Mouse (Mus musculus) kidney, embryonic 16.5 days (tissue): ENCODE data around the gene Cacna2d3. TPM values are rescaled to one million over a fixed set of nuclear protein-coding genes. Genes with fewer than 3 reads are reported as not detected.

Experiments
- ATAC-seq: fragments of 200-750 bp; cut with Nextera tagmentation; 2 replicates; pipeline ENCODE4 v1.8.0; 2017; ENCODE audit warnings: moderate TSS enrichment; ENCODE audit not compliant: low FRiP score, low TSS enrichment
- H3K27ac ChIP-seq: fragments of 300-500 bp; sonication (generic); 2 replicates; pipeline ENCODE4 v1.5.1; 2014; ENCODE audit warnings: low read length
- H3K27me3 ChIP-seq: fragments of 300-500 bp; sonication (generic); 2 replicates; pipeline ENCODE4 v1.6.1; 2014; ENCODE audit warnings: low read length, control low read depth, mixed read lengths; ENCODE audit not compliant: insufficient read depth
- H3K36me3 ChIP-seq: fragments of 300-500 bp; sonication (generic); 2 replicates; pipeline ENCODE4 v1.6.1; 2014; ENCODE audit warnings: low read length, control low read depth, mixed read lengths; ENCODE audit not compliant: insufficient read depth
- H3K4me1 ChIP-seq: fragments of 300-500 bp; sonication (generic); 2 replicates; pipeline ENCODE4 v1.6.1; 2014; ENCODE audit warnings: low read length, control low read depth, mixed read lengths; ENCODE audit not compliant: insufficient read depth
- H3K4me2 ChIP-seq: fragments of 300-500 bp; sonication (generic); replicated peaks from 2 replicates; pipeline ENCODE4 v1.6.1; 2014; ENCODE audit warnings: low read depth, low read length
- H3K4me3 ChIP-seq: fragments of 300-500 bp; sonication (generic); 2 replicates; pipeline ENCODE4 v1.5.1; 2014; ENCODE audit warnings: mild to moderate bottlenecking, low read length
- H3K9ac ChIP-seq: fragments of 300-500 bp; sonication (generic); replicated peaks from 2 replicates; pipeline ENCODE4 v1.6.1; 2014; ENCODE audit warnings: low read length
- H3K9me3 ChIP-seq: fragments of 300-500 bp; sonication (generic); 2 replicates; pipeline ENCODE4 v1.6.1; 2016; ENCODE audit warnings: low read length, control low read depth
- WGBS: fragments of 180-500 bp; shearing (Covaris S2); extraction: QIAGEN DNeasy Blood & Tissue Kit; methylation state at CpG from one replicate; pipeline ENCODE4 v1.1.7; 2014; 5-methylcytosine and 5-hydroxymethylcytosine counted together
- polyA plus RNA-seq: library from polyadenylated mRNA; unstranded; fragments of >200 nt; fragmentation: Nextera tagmentation; extraction: Ambion mirVana; gene quantifications from 2 replicates; pipeline ENCODE4 v1.2.1, GENCODE M21; 2015

Gene Cacna2d3
- polyA plus RNA-seq, 1 experiment from 2014 or later: 2.8 TPM

DNA sequence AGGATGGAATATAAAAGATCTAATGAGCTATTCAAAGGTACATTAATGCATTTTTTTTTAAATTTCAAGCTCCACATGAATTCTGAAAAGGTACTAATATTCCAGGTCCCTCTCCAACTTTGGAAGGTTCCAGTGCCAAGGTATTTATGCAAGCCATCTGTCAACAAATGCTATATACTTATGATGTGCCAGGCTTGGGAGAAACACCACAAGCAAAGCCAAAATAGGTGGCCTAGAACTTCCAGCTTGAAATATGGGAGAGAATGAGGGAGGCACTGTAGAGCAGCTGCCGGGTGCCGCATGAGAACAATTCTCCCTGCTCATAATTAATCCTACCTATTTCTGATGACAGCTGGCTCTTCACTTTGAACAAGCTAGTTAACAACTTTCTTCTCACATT is 860.5 kb downstream of the Cacna2d3 start:
- no peaks in the 10 kb centered on the region for H3K27me3 ChIP-seq
- no peak overlapping the region for H3K4me3 ChIP-seq
- 71% methylated on average over 2 of the region's 2 CpGs for WGBS
- H3K9me3 ChIP-seq: no peaks in the 10 kb centered on the region
- no peak overlapping the region for H3K4me2 ChIP-seq
- no peaks in the 10 kb centered on the region for H3K4me1 ChIP-seq
- no peak overlapping the region for H3K27ac ChIP-seq
- no peak for ATAC-seq
- no peak overlapping the region for H3K9ac ChIP-seq
- H3K36me3 ChIP-seq: no peaks in the 10 kb centered on the region

Other genes with a start within 250 kb of the Cacna2d3 start
- gene Selenok, start 246.4 kb upstream of the Cacna2d3 start, polyA plus RNA-seq: 260 and 268 TPM in 2 replicates